Mouse (Mus musculus): ENCODE results near the gene Stard10.

DNA sequence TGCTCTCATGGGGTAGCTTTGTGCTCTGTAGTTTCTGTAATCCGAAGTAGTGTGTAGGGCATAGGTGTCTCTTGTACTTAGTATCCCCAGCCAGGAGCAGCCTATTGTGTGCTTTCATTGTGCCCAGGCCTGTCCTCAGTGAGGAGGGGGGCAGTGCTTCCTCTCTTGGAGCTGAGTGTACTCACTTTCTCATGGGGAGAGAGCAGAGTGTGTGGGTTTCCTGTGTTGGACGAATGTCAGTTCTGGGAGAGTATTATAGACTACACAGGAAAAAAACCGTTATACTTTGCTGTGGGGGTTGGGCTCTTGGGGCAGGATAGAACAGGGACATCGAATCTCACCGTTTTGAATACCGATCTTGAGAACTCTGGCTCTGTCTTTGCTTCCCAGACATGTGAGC is 24.5 kb downstream of the Stard10 start:
- TF ChIP-seq CTCF (IDR thresholded peaks at IDR 0.05; ENCODE audit: control insufficient read depth, insufficient read depth, insufficient replicate concordance, low read depth, low read length) = no peak
- TF ChIP-seq POLR2A (IDR thresholded peaks at IDR 0.05; ENCODE audit: control insufficient read depth, low read depth, low read length) = no peak
